Mouse (Mus musculus): ENCODE measurements around the gene Tbc1d30.

Tbc1d30 gene

DNA sequence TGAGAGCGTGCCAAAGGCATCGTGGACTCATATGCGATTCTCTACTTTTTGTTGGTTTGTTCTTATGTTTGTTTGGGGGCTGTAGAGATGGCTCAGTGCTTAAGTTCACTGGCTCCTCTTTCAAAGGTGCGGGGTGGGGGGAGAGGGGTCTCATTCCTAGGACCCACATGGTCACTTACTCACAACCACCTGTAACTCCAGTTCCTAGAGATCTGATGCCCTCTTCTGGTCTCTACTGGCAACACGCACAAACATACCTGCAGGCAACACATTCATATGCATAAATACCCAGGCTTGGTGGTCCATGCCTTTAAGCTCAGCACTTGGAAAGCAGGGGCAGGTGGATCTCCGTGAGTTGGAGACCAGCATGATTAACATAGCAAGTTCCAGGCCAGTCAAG, 125.4 kb downstream of the Tbc1d30 start:
- no peak for DNase-seq (ENCODE audit: low spot score)

DNA sequence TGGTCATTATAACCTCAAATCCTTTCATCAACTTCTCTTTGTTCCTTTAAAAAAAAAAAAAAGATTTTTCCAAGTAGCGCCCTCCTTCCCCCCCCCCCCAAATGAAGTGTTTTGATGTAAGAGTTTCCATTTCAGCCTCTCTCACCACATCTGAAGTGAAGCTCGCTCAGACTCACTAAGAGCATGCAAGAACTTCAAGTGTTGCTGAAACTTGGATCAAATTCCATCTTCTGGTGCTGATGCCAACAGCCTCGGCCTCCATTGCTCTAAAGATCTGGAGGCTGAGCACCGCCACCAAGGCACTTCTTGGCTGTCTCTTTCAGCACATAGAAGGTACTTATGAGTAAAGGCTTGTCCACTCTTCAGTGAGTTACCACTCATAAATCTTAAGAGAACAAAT, 128.2 kb downstream of the Tbc1d30 start:
- no peak for DNase-seq (ENCODE audit: low spot score)

DNA sequence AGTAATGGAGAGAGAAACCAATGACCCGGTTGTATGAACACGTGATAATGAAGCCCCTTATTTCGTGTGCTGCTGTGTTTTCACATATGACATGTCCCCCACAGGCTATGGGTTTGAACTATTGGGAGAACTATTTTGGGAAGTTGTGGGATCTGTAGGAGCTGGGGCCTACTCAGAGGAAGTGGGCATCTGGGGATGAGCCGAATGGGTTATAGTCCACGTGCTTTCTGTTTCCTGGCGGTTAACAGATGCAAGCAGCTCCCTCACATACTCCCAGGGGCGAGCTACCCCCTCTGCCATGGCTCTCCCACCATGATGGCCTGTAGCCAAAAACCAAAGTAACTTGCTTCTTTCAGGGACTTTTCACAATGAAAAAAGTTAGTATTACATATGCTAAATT, 132.5 kb downstream of the Tbc1d30 start:
- DNase-seq (ENCODE audit: low spot score): no peak

DNA sequence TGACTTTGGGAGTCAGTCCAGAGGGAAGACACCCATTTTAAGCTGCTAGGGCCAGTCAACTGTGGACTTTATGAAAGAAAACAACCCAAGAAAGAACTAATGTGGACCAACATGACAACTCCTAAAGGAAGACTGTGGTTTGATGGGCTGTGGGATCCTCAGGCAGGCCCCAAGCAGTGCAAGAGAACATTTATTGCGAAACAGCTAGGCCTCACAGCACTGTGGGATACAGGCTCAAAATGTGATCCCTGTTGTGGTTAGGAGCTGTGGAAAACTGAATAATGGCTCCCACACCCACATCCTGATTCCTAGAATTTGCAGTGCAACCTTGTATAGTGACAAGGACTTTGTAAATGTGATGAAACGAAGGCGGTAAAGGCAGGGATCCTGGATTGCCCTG, 134.3 kb downstream of the Tbc1d30 start:
- DNase-seq (ENCODE audit: low spot score): no peak

All from urinary bladder, postnatal 10 days (tissue).